Mouse (Mus musculus) telencephalon, adult 2 months (tissue): Measurements from ENCODE around the gene Cpm.

Experiments used
- DNase-seq: peaks from one replicate; pipeline ENCODE4 v3.0.0-alpha.2; 2011; ENCODE audit warnings: low read depth, low spot score

The Cpm gene

GRCm38 (mm10) chr10:117647964-117648472 lies 18.7 kb downstream of the Cpm start:
- DNase-seq = no peak

GRCm38 (mm10) chr10:117648643-117649042 lies 19.3 kb downstream of the Cpm start:
- DNase-seq = no peak

- no peak for DNase-seq
Observed at GRCm38 (mm10) chr10:117649292-117650041, 20.2 kb downstream of the Cpm start.

- DNase-seq = no peak
Observed at GRCm38 (mm10) chr10:117650042-117650655, 20.8 kb downstream of the Cpm start.

GRCm38 (mm10) chr10:117650725-117651124 lies 21.4 kb downstream of the Cpm start:
- DNase-seq = no peak

GRCm38 (mm10) chr10:117651587-117652377 lies 22.5 kb downstream of the Cpm start:
- peak; percentile 45 for DNase-seq

GRCm38 (mm10) chr10:117652378-117652774 lies 23.1 kb downstream of the Cpm start:
- no peak for DNase-seq

- no peak for DNase-seq
Observed at GRCm38 (mm10) chr10:117652930-117653778, 23.9 kb downstream of the Cpm start.

GRCm38 (mm10) chr10:117653779-117654173 lies 24.5 kb downstream of the Cpm start:
- DNase-seq = no peak

GRCm38 (mm10) chr10:117654576-117655123 lies 25.4 kb downstream of the Cpm start:
- no peak for DNase-seq

GRCm38 (mm10) chr10:117655460-117655859 lies 26.2 kb downstream of the Cpm start:
- no peak for DNase-seq

- DNase-seq = no peak
Observed at GRCm38 (mm10) chr10:117655908-117656661, 26.8 kb downstream of the Cpm start.

- no peak for DNase-seq
Observed at GRCm38 (mm10) chr10:117656662-117656962, 27.3 kb downstream of the Cpm start.

GRCm38 (mm10) chr10:117656985-117657658 lies 27.8 kb downstream of the Cpm start:
- no peak for DNase-seq

GRCm38 (mm10) chr10:117657659-117658306 lies 28.5 kb downstream of the Cpm start:
- no peak for DNase-seq

GRCm38 (mm10) chr10:117658522-117659429 lies 29.5 kb downstream of the Cpm start:
- no peak for DNase-seq

GRCm38 (mm10) chr10:117659430-117659813 lies 30.1 kb downstream of the Cpm start:
- no peak for DNase-seq

- no peak for DNase-seq
Observed at GRCm38 (mm10) chr10:117659819-117660218, 30.5 kb downstream of the Cpm start.
